Mouse (Mus musculus) kidney, postnatal 25 days (tissue): ENCODE measurements at regions not wholly inside any gene's neighbourhood (a gene's known extent, or its start where the extent isn't known, plus 50 kb on each side); places are given as distances from the start of the nearest gene placed in this dataset.

Experiments
- DNase-seq, 2 experiments: peaks; one replicate each; pipeline ENCODE4 v3.0.0; 2021; ENCODE audit warnings: mixed read lengths in 2 of 2

- DNase-seq: peak in 1 of 2 experiments; percentile 53
These were observed 158.8 kb upstream of the Phyhipl start for GRCm38 (mm10) chr10:70814354-70815131.

GRCm38 (mm10) chr10:70809411-70809810, 153.6 kb upstream of the Phyhipl start:
- DNase-seq: no peak

- no peak for DNase-seq
These were observed 151.1 kb upstream of the Phyhipl start for GRCm38 (mm10) chr10:70806786-70807385.

- peak; percentile 32 to 70 for DNase-seq
These were observed 145.1 kb upstream of the Phyhipl start for GRCm38 (mm10) chr10:70800736-70801306.

- DNase-seq: no peak
These were observed 144.1 kb upstream of the Phyhipl start for GRCm38 (mm10) chr10:70799906-70800305.

- DNase-seq: no peak
These were observed 143.5 kb upstream of the Phyhipl start for GRCm38 (mm10) chr10:70799191-70799742.

- DNase-seq: peak; percentile 23 to 42
These were observed 133.2 kb upstream of the Phyhipl start for GRCm38 (mm10) chr10:70788814-70789452.

GRCm38 (mm10) chr10:70781036-70781435, 125.3 kb upstream of the Phyhipl start:
- DNase-seq: no peak

GRCm38 (mm10) chr10:70778596-70778995, 122.8 kb upstream of the Phyhipl start:
- DNase-seq: no peak

GRCm38 (mm10) chr10:70774571-70774970, 118.8 kb upstream of the Phyhipl start:
- DNase-seq: no peak

GRCm38 (mm10) chr10:70774159-70774558, 118.4 kb upstream of the Phyhipl start:
- DNase-seq: no peak

GRCm38 (mm10) chr10:70767461-70767860, 111.7 kb upstream of the Phyhipl start:
- no peak for DNase-seq

- DNase-seq: no peak
These were observed 111.1 kb upstream of the Phyhipl start for GRCm38 (mm10) chr10:70766869-70767268.

GRCm38 (mm10) chr10:70766450-70766849, 110.7 kb upstream of the Phyhipl start:
- no peak for DNase-seq

- DNase-seq: no peak
These were observed 107.4 kb upstream of the Phyhipl start for GRCm38 (mm10) chr10:70763206-70763605.

GRCm38 (mm10) chr10:70759686-70760085, 103.9 kb upstream of the Phyhipl start:
- no peak for DNase-seq

GRCm38 (mm10) chr10:70751771-70752170, 96.0 kb upstream of the Phyhipl start:
- DNase-seq: no peak

- DNase-seq: no peak
These were observed 94.8 kb upstream of the Phyhipl start for GRCm38 (mm10) chr10:70750356-70751145.

GRCm38 (mm10) chr10:70746612-70747011, 90.8 kb upstream of the Phyhipl start:
- no peak for DNase-seq

GRCm38 (mm10) chr10:70741909-70742308, 86.1 kb upstream of the Phyhipl start:
- DNase-seq: no peak

- DNase-seq: no peak
These were observed 84.3 kb upstream of the Phyhipl start for GRCm38 (mm10) chr10:70740095-70740494.

- DNase-seq: no peak
These were observed 83.7 kb upstream of the Phyhipl start for GRCm38 (mm10) chr10:70739348-70739966.
